Mouse (Mus musculus): ENCODE measurements around the gene Sar1b. TPM values are rescaled to one million over a fixed set of nuclear protein-coding genes. Genes with fewer than 3 reads are reported as not detected.
A peak's percentile ranks its signal among the peaks of the same experiment; 100 is the strongest.

The Sar1b gene
- polyA plus RNA-seq, 1 experiment from 2014 or later: 156 TPM

GRCm38 (mm10) chr11:51820861-51821260, 57.4 kb downstream of the Sar1b start:
- WGBS: 35% methylated on average over 11 of the region's 11 CpGs
- Histone ChIP-seq H3K4me3 (replicated peaks; ENCODE audit: low read depth, low read length) (no peak overlapping the region), H3K9ac (ENCODE audit: low read depth, low read length) (no peak overlapping the region), H3K9me3 (replicated peaks; ENCODE audit: low read length) (no peaks in the 10 kb centered on the region), H3K4me2 (ENCODE audit: low read length) (no peak overlapping the region), H3K36me3 (ENCODE audit: insufficient read depth, low read length) (no peaks in the 10 kb centered on the region), H3K27me3 (ENCODE audit: insufficient read depth, low read length) (no peaks in the 10 kb centered on the region), H3K27ac (no peak overlapping the region), H3K4me1 (replicated peaks; ENCODE audit: insufficient read depth, low read length) (no peaks in the 10 kb centered on the region)
- ATAC-seq (replicated peaks; ENCODE audit: low FRiP score, low read depth): no peak
- DNase-seq (ENCODE audit: low spot score): peak; percentile 68
- TF ChIP-seq CTCF (IDR thresholded peaks at IDR 0.05; ENCODE audit: low read depth): peak; percentile 87

GRCm38 (mm10) chr11:51822736-51823135, 59.2 kb downstream of the Sar1b start:
- no peaks in the 10 kb centered on the region for H3K4me1 ChIP-seq (replicated peaks; ENCODE audit: insufficient read depth, low read length)

DNA sequence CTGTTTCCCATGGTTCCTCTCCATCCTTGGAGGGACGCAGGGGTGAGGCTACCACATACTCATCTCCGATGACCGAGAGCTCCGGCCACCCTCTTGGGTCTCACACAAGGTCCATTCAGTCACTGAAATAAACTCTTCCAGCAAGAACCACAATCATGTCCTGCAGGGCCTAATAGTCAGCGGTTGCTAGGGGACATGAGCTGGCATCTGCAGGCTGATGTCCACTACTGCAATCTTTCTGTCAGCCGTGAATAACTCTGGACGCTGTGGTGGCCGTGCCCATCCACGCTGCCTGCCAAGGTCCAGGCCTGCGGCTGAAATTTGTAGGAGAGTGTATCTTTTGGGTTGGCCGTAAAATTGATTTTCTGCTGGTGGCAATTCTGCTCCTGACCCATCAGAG, 59.8 kb downstream of the Sar1b start:
- no peak for ATAC-seq (replicated peaks; ENCODE audit: low FRiP score, low read depth)
- no peak overlapping the region for H3K4me3 ChIP-seq (replicated peaks; ENCODE audit: low read depth, low read length)
- no peaks in the 10 kb centered on the region for H3K9me3 ChIP-seq (replicated peaks; ENCODE audit: low read length)
- H3K36me3 ChIP-seq (ENCODE audit: insufficient read depth, low read length): peaks cover 7% of the 10 kb centered on the region; the same call in 1 of the 2 replicates
- H3K4me1 ChIP-seq (replicated peaks; ENCODE audit: insufficient read depth, low read length): no peaks in the 10 kb centered on the region
- no peaks in the 10 kb centered on the region for H3K27me3 ChIP-seq (ENCODE audit: insufficient read depth, low read length)
- DNase-seq (ENCODE audit: low spot score): no peak
- no peak overlapping the region for H3K27ac ChIP-seq
- WGBS: 83% methylated on average over 11 of the region's 11 CpGs
- no peak overlapping the region for H3K4me2 ChIP-seq (ENCODE audit: low read length)
- H3K9ac ChIP-seq (ENCODE audit: low read depth, low read length): no peak overlapping the region
- no peak for TF ChIP-seq CTCF (IDR thresholded peaks at IDR 0.05; ENCODE audit: low read depth)

More at GRCm38 (mm10) chr11:51822736-51823135, 59.2 kb downstream of the Sar1b start:
- ATAC-seq (replicated peaks; ENCODE audit: low FRiP score, low read depth): no peak
- WGBS: 31% methylated on average over 4 of the region's 4 CpGs
- TF ChIP-seq CTCF (IDR thresholded peaks at IDR 0.05; ENCODE audit: low read depth): no peak
- Histone ChIP-seq H3K9me3 (replicated peaks; ENCODE audit: low read length) (no peaks in the 10 kb centered on the region), H3K9ac (ENCODE audit: low read depth, low read length) (no peak overlapping the region), H3K27me3 (ENCODE audit: insufficient read depth, low read length) (no peaks in the 10 kb centered on the region), H3K4me2 (ENCODE audit: low read length) (no peak overlapping the region), H3K4me3 (replicated peaks; ENCODE audit: low read depth, low read length) (no peak overlapping the region), H3K27ac (no peak overlapping the region), H3K36me3 (ENCODE audit: insufficient read depth, low read length) (peaks cover 7% of the 10 kb centered on the region; the same call in 1 of the 2 replicates)
- DNase-seq (ENCODE audit: low spot score): no peak

DNA sequence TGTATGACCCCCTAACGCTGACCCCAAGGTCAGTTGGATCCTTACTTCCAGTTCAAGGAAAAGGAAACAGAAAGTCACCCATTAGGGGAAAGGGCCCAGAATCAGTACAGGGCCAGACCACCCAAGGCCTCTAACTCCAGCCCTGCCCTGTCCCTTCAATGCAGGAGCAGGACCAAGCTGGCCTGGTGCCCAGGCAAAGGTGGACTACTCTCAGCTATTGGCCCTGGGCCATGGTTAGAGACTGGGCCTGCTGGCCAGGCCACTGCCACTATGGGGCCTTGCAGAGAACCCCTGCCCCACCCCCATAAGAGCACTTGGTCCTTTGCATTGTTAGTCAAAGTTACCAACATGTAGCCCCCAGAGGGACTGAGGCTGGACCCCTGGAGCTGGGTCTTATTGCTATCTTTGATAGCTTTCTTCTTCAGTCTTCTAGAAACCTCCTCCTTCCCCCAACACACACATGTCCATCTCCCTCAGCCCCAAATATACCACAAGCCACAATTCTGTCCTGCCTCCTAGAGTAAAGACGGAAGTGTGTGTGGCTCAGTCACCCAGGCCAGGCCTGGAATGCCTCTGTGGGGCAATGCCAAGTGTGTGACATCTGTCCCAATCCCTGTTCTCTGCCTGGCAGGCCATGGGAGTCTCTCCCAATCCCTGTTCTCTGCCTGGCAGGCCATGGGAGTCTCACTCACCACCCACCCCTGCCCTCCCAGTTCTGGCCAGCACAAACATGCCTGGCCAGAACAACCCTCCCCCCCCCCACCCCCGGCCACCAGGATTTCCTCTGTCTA, 60.7 kb downstream of the Sar1b start:
- Histone ChIP-seq H3K9me3 (replicated peaks; ENCODE audit: low read length) (no peaks in the 10 kb centered on the region), H3K27me3 (ENCODE audit: insufficient read depth, low read length) (no peaks in the 10 kb centered on the region), H3K27ac (no peak overlapping the region), H3K4me3 (replicated peaks; ENCODE audit: low read depth, low read length) (no peak overlapping the region), H3K36me3 (ENCODE audit: insufficient read depth, low read length) (peaks cover 7% of the 10 kb centered on the region; the same call in 1 of the 2 replicates), H3K9ac (ENCODE audit: low read depth, low read length) (no peak overlapping the region), H3K4me1 (replicated peaks; ENCODE audit: insufficient read depth, low read length) (no peaks in the 10 kb centered on the region), H3K4me2 (ENCODE audit: low read length) (no peak overlapping the region)
- DNase-seq (ENCODE audit: low spot score) (no peak), ATAC-seq (replicated peaks; ENCODE audit: low FRiP score, low read depth) (no peak; the same call in 1 of the 2 replicates)
- TF ChIP-seq CTCF (IDR thresholded peaks at IDR 0.05; ENCODE audit: low read depth): no peak
- 92% methylated on average over 3 of the region's 3 CpGs for WGBS

GRCm38 (mm10) chr11:51824867-51825424, 61.5 kb downstream of the Sar1b start:
- WGBS: 88% methylated on average over 19 of the region's 19 CpGs
- no peak overlapping the region for H3K4me2 ChIP-seq (ENCODE audit: low read length)
- ATAC-seq (replicated peaks; ENCODE audit: low FRiP score, low read depth): no peak
- no peak overlapping the region for H3K4me3 ChIP-seq (replicated peaks; ENCODE audit: low read depth, low read length)
- no peak for TF ChIP-seq CTCF (IDR thresholded peaks at IDR 0.05; ENCODE audit: low read depth)
- DNase-seq (ENCODE audit: low spot score): no peak
- peaks cover 7% of the 10 kb centered on the region; the same call in 1 of the 2 replicates for H3K36me3 ChIP-seq (ENCODE audit: insufficient read depth, low read length)
- H3K4me1 ChIP-seq (replicated peaks; ENCODE audit: insufficient read depth, low read length): no peaks in the 10 kb centered on the region
- no peak overlapping the region for H3K27ac ChIP-seq
- H3K9ac ChIP-seq (ENCODE audit: low read depth, low read length): no peak overlapping the region
- H3K9me3 ChIP-seq (replicated peaks; ENCODE audit: low read length): no peaks in the 10 kb centered on the region
- H3K27me3 ChIP-seq (ENCODE audit: insufficient read depth, low read length): no peaks in the 10 kb centered on the region

- 74% methylated on average over 4 of the region's 4 CpGs for WGBS
- no peaks in the 10 kb centered on the region for H3K36me3 ChIP-seq (ENCODE audit: insufficient read depth, low read length)
- no peak for TF ChIP-seq CTCF (IDR thresholded peaks at IDR 0.05; ENCODE audit: low read depth)
Observed at GRCm38 (mm10) chr11:51831962-51832909, 68.7 kb downstream of the Sar1b start.

More at GRCm38 (mm10) chr11:51831962-51832909, 68.7 kb downstream of the Sar1b start:
- no peak overlapping the region for H3K27ac ChIP-seq
- no peak overlapping the region for H3K4me3 ChIP-seq (replicated peaks; ENCODE audit: low read depth, low read length)
- no peaks in the 10 kb centered on the region for H3K9me3 ChIP-seq (replicated peaks; ENCODE audit: low read length)
- H3K4me1 ChIP-seq (replicated peaks; ENCODE audit: insufficient read depth, low read length): no peaks in the 10 kb centered on the region
- ATAC-seq (replicated peaks; ENCODE audit: low FRiP score, low read depth) (no peak), DNase-seq (ENCODE audit: low spot score) (no peak)
- no peaks in the 10 kb centered on the region for H3K27me3 ChIP-seq (ENCODE audit: insufficient read depth, low read length)
- H3K4me2 ChIP-seq (ENCODE audit: low read length): no peak overlapping the region
- H3K9ac ChIP-seq (ENCODE audit: low read depth, low read length): no peak overlapping the region

Measured in kidney, postnatal 0 days (tissue).